Mouse (Mus musculus): ENCODE results near the gene Entpd1. TPM values are rescaled to one million over a fixed set of nuclear protein-coding genes. Genes with fewer than 3 reads are reported as not detected.

Gene Entpd1
- polyA plus RNA-seq, 1 experiment from 2014 or later, result 11.2 TPM

DNA sequence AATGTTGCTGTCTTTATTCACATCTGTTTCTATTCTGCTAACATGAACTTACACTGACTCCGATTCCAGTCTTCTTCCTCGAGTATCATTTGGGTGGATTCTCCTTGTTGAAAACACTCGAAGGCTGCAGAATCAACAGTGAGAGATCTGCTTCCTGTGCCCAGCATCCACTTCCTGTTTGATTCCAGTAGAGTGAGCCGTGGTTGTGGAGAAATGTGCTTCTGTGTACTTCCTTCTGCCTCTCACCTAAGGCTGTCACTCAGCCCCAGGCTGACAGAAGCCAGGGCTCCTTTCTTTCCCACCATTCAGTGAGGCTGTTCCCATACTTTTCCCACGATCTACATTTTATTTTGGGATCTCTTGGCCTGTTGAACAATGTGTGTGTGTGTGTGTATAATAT is 37.9 kb downstream of the Entpd1 start:
- Histone ChIP-seq H3K4me1 (0 out of 2 replicates have a peak, but pooled peaks cover 4% of the 10 kb centered on the region), H3K27me3 (no peaks in the 10 kb centered on the region), H3K9me3 (no peaks in the 10 kb centered on the region), H3K36me3 (no peaks in the 10 kb centered on the region), H3K4me3 (no peak overlapping the region), H3K4me2 (no peak overlapping the region), H3K9ac (no peak overlapping the region), H3K27ac (no peak overlapping the region)
- 49% methylated on average over 5 of the region's 5 CpGs for WGBS
- no peak for ATAC-seq (ENCODE audit: insufficient number of reproducible peaks, low FRiP score, low TSS enrichment, low read depth)

DNA sequence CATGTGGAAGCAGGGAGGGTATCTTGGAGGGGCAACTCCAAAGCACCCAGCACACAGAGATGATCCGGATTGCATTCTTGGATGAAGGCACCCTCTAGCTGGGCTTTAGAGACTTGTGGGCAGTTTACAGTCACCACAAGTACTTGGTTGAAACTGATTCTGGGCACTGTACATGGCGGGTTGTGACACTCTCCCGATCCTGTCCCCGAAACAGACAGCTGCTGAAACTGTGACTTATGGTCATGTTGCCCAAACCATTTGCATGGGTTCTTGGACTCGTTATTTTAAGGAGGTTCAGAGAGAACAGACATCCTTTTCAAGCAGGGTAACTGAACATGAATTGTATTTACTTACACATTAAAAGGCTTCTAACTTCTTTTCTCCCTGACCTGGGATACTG is 44.0 kb downstream of the Entpd1 start:
- Histone ChIP-seq H3K4me1 (peaks cover 17% of the 10 kb centered on the region), H3K36me3 (no peaks in the 10 kb centered on the region), H3K9ac (no peak overlapping the region), H3K9me3 (no peaks in the 10 kb centered on the region), H3K27ac (no peak overlapping the region), H3K27me3 (peaks cover 9% of the 10 kb centered on the region; the same call in 1 of the 2 replicates), H3K4me2 (no peak overlapping the region), H3K4me3 (no peak overlapping the region)
- no peak for ATAC-seq (ENCODE audit: insufficient number of reproducible peaks, low FRiP score, low TSS enrichment, low read depth)
- 84% methylated on average over 5 of the region's 5 CpGs for WGBS

DNA sequence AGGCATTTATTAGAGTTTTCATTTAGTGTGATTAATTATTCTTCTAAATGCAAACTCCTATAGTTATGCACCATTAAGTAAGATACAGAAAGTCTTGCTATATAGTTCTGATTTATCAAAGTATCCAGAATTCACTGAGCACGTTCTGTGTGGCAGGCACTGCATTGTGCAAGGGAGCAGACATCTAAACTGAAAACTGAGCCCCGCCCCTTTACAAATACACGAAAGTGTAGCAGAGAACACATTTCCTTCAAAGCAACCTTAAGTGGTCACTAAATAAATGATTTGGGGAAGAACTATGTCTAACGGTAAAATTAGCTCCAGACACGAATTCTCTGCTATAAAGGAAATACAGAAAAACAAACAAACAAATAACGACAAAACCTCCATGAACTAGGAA is 46.1 kb downstream of the Entpd1 start:
- H3K4me3 ChIP-seq, result no peak overlapping the region
- WGBS, result 62% methylated on average over 6 of the region's 6 CpGs
- no peak for ATAC-seq (ENCODE audit: insufficient number of reproducible peaks, low FRiP score, low TSS enrichment, low read depth)

DNA sequence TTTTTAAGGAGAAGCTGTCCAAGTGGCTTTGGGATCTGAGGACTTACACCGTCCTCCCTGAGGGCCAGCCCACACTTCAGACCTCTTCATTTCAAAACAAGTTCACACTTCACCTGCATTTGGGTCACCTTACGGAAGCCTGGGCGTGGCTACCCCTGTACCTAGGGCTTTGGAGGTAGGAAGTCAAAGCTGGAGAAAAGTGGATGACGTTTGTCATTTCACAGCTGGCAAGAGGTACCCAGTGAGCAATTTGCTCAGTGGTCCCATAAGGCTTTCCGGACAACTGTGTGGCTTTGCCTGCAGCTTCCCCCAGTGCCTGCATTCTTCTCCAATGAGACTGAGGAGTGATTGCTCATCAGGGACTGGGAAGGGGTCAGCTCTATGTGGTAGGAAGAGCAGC is 46.8 kb downstream of the Entpd1 start:
- WGBS, result 47% methylated on average over 5 of the region's 5 CpGs
- H3K9ac ChIP-seq, result no peak overlapping the region
- no peak for ATAC-seq (ENCODE audit: insufficient number of reproducible peaks, low FRiP score, low TSS enrichment, low read depth)
- H3K27me3 ChIP-seq, result peaks cover 9% of the 10 kb centered on the region; the same call in 1 of the 2 replicates
- H3K9me3 ChIP-seq, result no peaks in the 10 kb centered on the region
- no peak overlapping the region for H3K4me2 ChIP-seq
- no peak overlapping the region for H3K27ac ChIP-seq
- peaks cover 17% of the 10 kb centered on the region for H3K4me1 ChIP-seq
- H3K4me3 ChIP-seq, result no peak overlapping the region
- H3K36me3 ChIP-seq, result no peaks in the 10 kb centered on the region

More for the DNA sequence above, 46.1 kb downstream of the Entpd1 start:
- H3K27ac ChIP-seq, result no peak overlapping the region
- no peak overlapping the region for H3K4me2 ChIP-seq
- H3K36me3 ChIP-seq, result no peaks in the 10 kb centered on the region
- no peak overlapping the region for H3K9ac ChIP-seq
- peaks cover 9% of the 10 kb centered on the region; the same call in 1 of the 2 replicates for H3K27me3 ChIP-seq
- no peaks in the 10 kb centered on the region for H3K9me3 ChIP-seq
- peaks cover 17% of the 10 kb centered on the region for H3K4me1 ChIP-seq

DNA sequence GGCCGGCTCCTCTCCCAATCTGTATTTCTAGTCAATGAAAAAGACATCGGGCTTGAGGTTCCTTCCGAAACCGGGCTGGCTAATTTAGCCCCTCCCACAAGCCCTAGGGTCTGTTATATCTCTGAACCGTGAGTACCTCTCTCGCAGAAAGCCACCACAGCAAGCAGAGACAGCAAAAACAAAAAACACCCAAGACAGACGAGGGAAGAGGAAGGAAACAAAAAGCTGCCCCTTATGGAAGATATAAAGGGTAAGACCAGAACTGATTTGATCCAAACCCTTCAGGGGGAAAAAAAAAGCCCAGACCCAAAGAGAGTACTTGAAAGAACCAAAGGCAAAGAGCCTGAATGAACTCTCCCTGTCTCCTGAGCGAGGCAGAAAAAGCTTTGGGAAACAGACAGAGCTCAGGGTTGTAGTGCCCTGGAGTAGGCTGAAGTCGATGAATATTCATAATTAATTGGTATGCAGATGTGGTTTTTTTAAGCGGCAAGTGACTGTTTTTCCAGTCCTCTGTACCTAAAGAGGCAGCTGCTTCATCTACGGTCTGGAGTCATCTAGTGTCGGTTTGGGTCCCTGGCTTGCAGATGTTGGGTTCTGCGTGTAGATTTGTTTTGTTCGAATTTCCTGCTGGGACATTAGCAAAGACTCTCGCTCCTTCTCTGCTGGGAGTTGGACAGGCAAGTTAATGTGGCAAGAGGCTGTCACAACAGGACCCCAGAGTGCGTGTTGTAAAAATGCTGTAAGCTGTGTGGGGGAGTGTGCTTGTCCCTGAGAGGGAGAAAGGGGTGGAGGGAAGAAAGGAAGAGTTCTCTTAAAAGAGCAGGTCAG is 47.7 kb downstream of the Entpd1 start:
- H3K4me2 ChIP-seq, result peak overlapping the region; percentile 50
- H3K9ac ChIP-seq, result no peak overlapping the region
- ATAC-seq (ENCODE audit: insufficient number of reproducible peaks, low FRiP score, low TSS enrichment, low read depth), result no peak
- peaks cover 9% of the 10 kb centered on the region; the same call in 1 of the 2 replicates for H3K27me3 ChIP-seq
- H3K4me1 ChIP-seq, result peaks cover 17% of the 10 kb centered on the region
- peak overlapping the region; percentile 29 for H3K4me3 ChIP-seq
- WGBS, result 3% methylated on average over 16 of the region's 16 CpGs
- peak overlapping the region; percentile 5 for H3K27ac ChIP-seq
- no peaks in the 10 kb centered on the region for H3K9me3 ChIP-seq
- H3K36me3 ChIP-seq, result no peaks in the 10 kb centered on the region

DNA sequence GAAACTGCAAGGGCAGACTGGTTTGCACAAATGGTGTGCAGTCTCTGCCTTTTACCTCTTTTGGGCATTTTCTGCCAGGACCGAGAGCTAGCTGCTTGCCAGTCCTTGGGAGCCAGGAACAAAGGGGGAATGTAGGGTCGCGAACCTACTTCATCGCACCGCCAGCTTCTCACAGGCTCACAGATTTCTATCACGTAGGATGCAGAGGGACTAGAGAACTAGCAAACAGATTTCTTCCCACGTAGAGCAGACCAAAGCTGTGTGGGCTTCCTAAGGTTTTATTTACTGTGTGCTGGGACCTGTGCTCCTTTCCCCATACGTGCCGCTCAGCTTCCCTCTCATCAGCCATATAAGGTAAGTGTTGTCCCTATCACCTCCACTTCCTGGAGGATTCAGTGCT is 48.3 kb downstream of the Entpd1 start:
- Histone ChIP-seq H3K4me2 (peak overlapping the region; percentile 50), H3K27me3 (peaks cover 9% of the 10 kb centered on the region; the same call in 1 of the 2 replicates), H3K9me3 (no peaks in the 10 kb centered on the region), H3K36me3 (no peaks in the 10 kb centered on the region), H3K27ac (peak overlapping the region; percentile 5; the same call in 1 of the 2 replicates), H3K4me1 (peaks cover 17% of the 10 kb centered on the region), H3K4me3 (peak overlapping the region; percentile 29), H3K9ac (no peak overlapping the region)
- 16% methylated on average over 9 of the region's 9 CpGs for WGBS
- ATAC-seq (ENCODE audit: insufficient number of reproducible peaks, low FRiP score, low TSS enrichment, low read depth), result no peak

DNA sequence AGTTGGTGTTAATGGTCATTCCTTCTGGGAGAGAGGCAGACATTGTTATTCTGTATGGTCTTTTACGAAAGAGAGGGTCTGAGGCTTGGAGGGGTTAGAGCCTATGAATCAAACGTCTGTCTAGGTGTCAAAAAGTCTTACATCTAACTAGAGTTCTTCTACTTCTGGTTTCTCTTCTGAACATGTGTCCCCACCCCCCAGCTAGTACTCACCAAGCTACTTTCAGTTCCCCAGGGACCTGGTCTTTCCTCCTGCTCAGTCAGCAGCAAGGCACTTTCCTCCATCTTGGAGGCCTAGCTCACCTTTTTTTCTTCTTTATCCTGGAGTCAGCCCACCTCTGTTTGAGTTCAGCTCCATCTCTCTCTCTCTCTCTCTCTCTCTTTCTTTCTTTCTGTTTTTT is 48.9 kb downstream of the Entpd1 start:
- 79% methylated on average over 2 of the region's 2 CpGs for WGBS
- Histone ChIP-seq H3K4me3 (0 out of 2 replicates have a peak overlapping the region, but pooled peaks have one; percentile 29), H3K36me3 (no peaks in the 10 kb centered on the region), H3K9ac (no peak overlapping the region), H3K27me3 (peaks cover 7% of the 10 kb centered on the region; the same call in 1 of the 2 replicates), H3K27ac (no peak overlapping the region), H3K4me1 (peaks cover 17% of the 10 kb centered on the region), H3K9me3 (no peaks in the 10 kb centered on the region), H3K4me2 (peak overlapping the region; percentile 50; the same call in 1 of the 2 replicates)
- no peak for ATAC-seq (ENCODE audit: insufficient number of reproducible peaks, low FRiP score, low TSS enrichment, low read depth)

DNA sequence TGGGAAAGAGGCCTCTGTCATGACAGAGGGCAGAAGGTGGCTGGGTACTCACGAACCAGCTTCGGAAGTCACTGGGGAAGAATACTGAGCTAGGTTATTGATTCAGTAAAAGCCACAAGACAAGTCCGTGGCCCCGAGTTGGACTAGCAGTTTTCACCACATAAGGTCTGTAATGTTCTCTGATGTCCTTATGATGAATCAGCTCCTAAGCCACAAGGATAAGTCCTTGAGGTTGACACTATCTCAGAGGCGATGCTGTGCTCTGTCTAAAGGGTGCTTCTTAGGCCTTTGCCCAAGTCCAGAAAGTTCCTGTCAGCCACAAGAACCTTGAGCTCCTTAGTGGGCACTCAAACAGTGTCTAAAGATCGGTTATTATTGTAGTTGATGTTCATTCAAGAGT is 49.7 kb downstream of the Entpd1 start:
- 84% methylated on average over 6 of the region's 6 CpGs for WGBS
- Histone ChIP-seq H3K36me3 (no peaks in the 10 kb centered on the region), H3K4me2 (no peak overlapping the region), H3K4me3 (no peak overlapping the region), H3K9ac (no peak overlapping the region), H3K27ac (no peak overlapping the region), H3K4me1 (peaks cover 17% of the 10 kb centered on the region), H3K9me3 (no peaks in the 10 kb centered on the region), H3K27me3 (peaks cover 6% of the 10 kb centered on the region; the same call in 1 of the 2 replicates)
- ATAC-seq (ENCODE audit: insufficient number of reproducible peaks, low FRiP score, low TSS enrichment, low read depth), result no peak

DNA sequence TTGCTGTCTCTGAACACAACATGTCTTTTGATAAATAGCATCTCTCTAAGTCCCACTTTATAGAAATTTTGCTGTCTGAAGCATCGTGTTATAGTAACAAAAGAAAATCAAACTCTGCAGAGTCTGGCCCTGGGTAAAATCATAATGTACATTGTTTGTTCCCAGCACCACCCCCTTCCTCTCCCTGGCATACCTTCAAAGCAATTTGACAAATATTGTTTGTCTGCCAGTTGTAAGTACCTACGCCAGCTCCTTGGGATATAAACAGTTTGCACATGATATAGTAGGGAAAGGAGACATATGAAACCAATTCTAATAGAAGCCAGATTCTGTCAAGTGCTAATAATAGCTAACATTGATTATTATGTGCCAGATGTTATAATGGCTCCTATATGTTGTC is 50.6 kb downstream of the Entpd1 start:
- no peak overlapping the region for H3K4me2 ChIP-seq
- 54% methylated on average over 2 of the region's 2 CpGs for WGBS
- H3K4me3 ChIP-seq, result no peak overlapping the region
- peaks cover 6% of the 10 kb centered on the region; the same call in 1 of the 2 replicates for H3K27me3 ChIP-seq
- no peak overlapping the region for H3K9ac ChIP-seq
- H3K9me3 ChIP-seq, result no peaks in the 10 kb centered on the region
- H3K36me3 ChIP-seq, result no peaks in the 10 kb centered on the region
- ATAC-seq (ENCODE audit: insufficient number of reproducible peaks, low FRiP score, low TSS enrichment, low read depth), result no peak
- H3K27ac ChIP-seq, result no peak overlapping the region
- peaks cover 17% of the 10 kb centered on the region for H3K4me1 ChIP-seq

DNA sequence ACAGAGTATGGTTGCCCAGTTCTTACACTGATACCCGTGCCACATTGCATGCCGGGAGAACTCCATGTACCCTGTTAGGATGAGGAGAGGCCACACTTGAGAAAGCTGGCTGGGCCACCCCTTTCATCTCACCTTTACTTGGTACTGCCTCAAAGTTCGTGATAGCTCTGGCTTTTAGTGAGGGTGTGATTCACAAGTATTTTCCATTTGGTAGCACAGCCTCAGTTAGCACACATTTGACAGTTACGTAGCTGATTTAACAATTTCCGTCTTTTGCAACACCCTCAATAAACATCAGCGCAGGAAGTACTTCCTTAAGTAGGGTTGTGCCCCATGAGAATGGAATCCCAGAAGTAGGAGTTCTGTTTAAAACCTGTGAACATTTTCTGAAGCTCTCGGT is 53.6 kb downstream of the Entpd1 start:
- Histone ChIP-seq H3K9me3 (no peaks in the 10 kb centered on the region), H3K9ac (no peak overlapping the region), H3K27ac (no peak overlapping the region), H3K36me3 (no peaks in the 10 kb centered on the region), H3K4me3 (no peak overlapping the region), H3K27me3 (no peaks in the 10 kb centered on the region), H3K4me1 (no peaks in the 10 kb centered on the region), H3K4me2 (no peak overlapping the region)
- WGBS, result 70% methylated on average over 7 of the region's 7 CpGs
- ATAC-seq (ENCODE audit: insufficient number of reproducible peaks, low FRiP score, low TSS enrichment, low read depth), result no peak

DNA sequence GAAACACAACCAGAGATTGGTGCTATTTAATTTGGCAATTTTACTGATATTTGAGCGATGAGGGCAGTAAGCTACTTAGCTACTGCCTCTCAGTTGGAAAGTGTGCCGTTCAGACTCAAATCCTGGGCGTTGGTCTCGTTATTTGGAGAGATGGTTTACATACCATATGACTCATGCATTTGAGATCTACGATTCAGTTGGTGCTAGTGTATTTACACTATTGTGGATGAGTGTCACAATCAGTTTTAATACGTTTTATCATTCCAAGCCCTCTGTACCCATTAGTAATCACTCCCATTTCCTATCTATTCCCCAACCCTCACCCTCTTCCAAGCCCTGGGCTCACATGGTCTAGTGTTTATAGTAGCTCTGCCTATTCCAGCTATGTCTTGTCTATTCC is 54.9 kb downstream of the Entpd1 start:
- WGBS, result 74% methylated on average over 6 of the region's 6 CpGs

DNA sequence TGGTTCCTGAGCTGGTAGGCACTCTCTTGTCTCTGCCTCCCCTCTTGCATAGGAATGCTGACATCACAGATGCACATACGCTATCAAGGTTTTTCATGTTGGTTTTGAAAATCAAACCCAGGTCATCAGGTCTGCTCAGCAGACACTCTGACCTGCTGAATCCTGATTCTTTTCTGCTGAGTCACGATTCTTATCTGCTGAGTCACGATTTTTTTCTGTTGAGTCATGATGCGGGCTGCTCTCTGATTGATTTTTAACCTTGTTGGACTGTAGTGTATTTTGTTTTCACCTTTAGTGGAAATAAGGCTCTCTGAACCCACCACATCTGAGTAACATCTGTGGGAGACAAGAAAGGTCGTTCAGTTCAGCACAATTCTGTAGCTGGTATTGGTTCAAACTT is 63.2 kb downstream of the Entpd1 start:
- ATAC-seq (ENCODE audit: insufficient number of reproducible peaks, low FRiP score, low TSS enrichment, low read depth), result no peak
- Histone ChIP-seq H3K4me2 (no peak overlapping the region), H3K27ac (no peak overlapping the region), H3K36me3 (no peaks in the 10 kb centered on the region), H3K4me1 (no peaks in the 10 kb centered on the region), H3K9me3 (no peaks in the 10 kb centered on the region), H3K4me3 (no peak overlapping the region), H3K9ac (no peak overlapping the region), H3K27me3 (no peaks in the 10 kb centered on the region)
- 84% methylated on average over 5 of the region's 5 CpGs for WGBS

More for the DNA sequence above, 54.9 kb downstream of the Entpd1 start:
- Histone ChIP-seq H3K27ac (no peak overlapping the region), H3K4me2 (no peak overlapping the region), H3K9me3 (no peaks in the 10 kb centered on the region), H3K9ac (no peak overlapping the region), H3K36me3 (no peaks in the 10 kb centered on the region), H3K4me1 (no peaks in the 10 kb centered on the region), H3K27me3 (no peaks in the 10 kb centered on the region), H3K4me3 (no peak overlapping the region)
- no peak for ATAC-seq (ENCODE audit: insufficient number of reproducible peaks, low FRiP score, low TSS enrichment, low read depth)
